Mouse (Mus musculus) stomach, postnatal 0 days (tissue): ENCODE results near the gene Topaz1.

Experiments used
- CTCF ChIP-seq: IDR thresholded peaks from 2 replicates; pipeline ENCODE4 v1.5.1; 2016; ENCODE audit warnings: antibody characterized with exemption, low read depth, mild to moderate bottlenecking, moderate library complexity
- EP300 ChIP-seq: optimal IDR thresholded peaks from 2 replicates; pipeline ENCODE3; 2016; ENCODE audit warnings: antibody characterized with exemption

DNA sequence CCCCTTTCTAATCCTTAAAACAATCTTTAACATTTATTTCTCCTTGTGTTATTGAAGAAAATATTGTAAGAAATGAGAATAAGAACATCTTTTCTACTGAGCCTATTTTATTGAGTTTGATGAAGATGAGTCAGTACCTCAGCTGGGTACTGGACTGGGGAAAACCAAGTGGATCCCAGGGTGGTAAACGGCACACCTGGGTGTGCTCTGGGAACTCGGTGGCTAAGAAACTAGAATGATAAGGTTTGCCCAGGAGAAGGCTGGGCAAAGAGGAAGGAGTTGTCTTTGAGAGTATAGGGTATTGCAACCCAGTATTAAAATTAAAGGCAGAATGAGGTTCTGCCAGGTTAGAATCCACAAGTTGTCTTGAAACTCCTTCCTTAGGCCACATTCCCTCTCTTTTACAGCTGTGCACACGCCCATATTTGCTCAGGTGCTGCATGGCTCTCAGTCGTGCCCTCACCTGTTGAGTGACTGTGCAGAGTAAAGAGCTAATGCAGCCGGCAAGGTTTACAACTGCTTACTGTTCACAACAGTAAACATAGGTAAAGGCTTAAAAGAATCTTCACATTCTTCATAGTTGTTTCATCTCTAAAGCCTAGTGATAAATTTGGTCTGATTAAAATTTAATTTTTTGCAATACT, 76.3 kb downstream of the Topaz1 start:
- TF ChIP-seq CTCF, result no peak
- TF ChIP-seq EP300, result no peak
